Mouse (Mus musculus): ENCODE measurements around the gene Akap13. TPM values are rescaled to one million over a fixed set of nuclear protein-coding genes. Genes with fewer than 3 reads are reported as not detected.

Gene Akap13
- polyA plus RNA-seq, 1 experiment from 2014 or later = 32.3 TPM

GRCm38 (mm10) chr7:75428913-75429312 is 26.4 kb upstream of the Akap13 start:
- H3K4me2 ChIP-seq (replicated peaks) = no peak overlapping the region
- ATAC-seq (ENCODE audit: low FRiP score) = no peak
- no peaks in the 10 kb centered on the region for H3K9me3 ChIP-seq (replicated peaks)
- no peaks in the 10 kb centered on the region for H3K4me1 ChIP-seq
- H3K27ac ChIP-seq = no peak overlapping the region
- no peak overlapping the region for H3K9ac ChIP-seq
- 92% methylated on average over 4 of the region's 4 CpGs for WGBS
- no peaks in the 10 kb centered on the region for H3K27me3 ChIP-seq
- H3K36me3 ChIP-seq = no peaks in the 10 kb centered on the region
- H3K4me3 ChIP-seq = no peak overlapping the region

- no peak overlapping the region for H3K4me3 ChIP-seq
- no peaks in the 10 kb centered on the region for H3K9me3 ChIP-seq (replicated peaks)
- no peak overlapping the region for H3K27ac ChIP-seq
- H3K4me1 ChIP-seq = no peaks in the 10 kb centered on the region
- no peak overlapping the region for H3K4me2 ChIP-seq (replicated peaks)
- H3K36me3 ChIP-seq = no peaks in the 10 kb centered on the region
- ATAC-seq (ENCODE audit: low FRiP score) = no peak
- H3K27me3 ChIP-seq = no peaks in the 10 kb centered on the region
- WGBS = 75% methylated on average over 2 of the region's 2 CpGs
- H3K9ac ChIP-seq = no peak overlapping the region
Observed at GRCm38 (mm10) chr7:75430550-75430949, 24.8 kb upstream of the Akap13 start.

- ATAC-seq (ENCODE audit: low FRiP score) = no peak
- Histone ChIP-seq H3K27me3 (no peaks in the 10 kb centered on the region), H3K4me3 (no peak overlapping the region), H3K36me3 (no peaks in the 10 kb centered on the region), H3K4me2 (replicated peaks) (no peak overlapping the region), H3K4me1 (no peaks in the 10 kb centered on the region), H3K27ac (no peak overlapping the region), H3K9ac (no peak overlapping the region), H3K9me3 (replicated peaks) (no peaks in the 10 kb centered on the region)
- 35% methylated on average over 7 of the region's 7 CpGs for WGBS
Observed at GRCm38 (mm10) chr7:75431043-75431442, 24.3 kb upstream of the Akap13 start.

- Histone ChIP-seq H3K27ac (no peak overlapping the region), H3K9ac (no peak overlapping the region), H3K4me3 (no peak overlapping the region), H3K27me3 (no peaks in the 10 kb centered on the region), H3K36me3 (no peaks in the 10 kb centered on the region), H3K4me1 (peaks cover 4% of the 10 kb centered on the region; the same call in 1 of the 2 replicates), H3K9me3 (replicated peaks) (no peaks in the 10 kb centered on the region), H3K4me2 (replicated peaks) (no peak overlapping the region)
- WGBS = 77% methylated on average over 3 of the region's 3 CpGs
- no peak for ATAC-seq (ENCODE audit: low FRiP score)
Observed at GRCm38 (mm10) chr7:75432046-75432445, 23.3 kb upstream of the Akap13 start.

GRCm38 (mm10) chr7:75436413-75437174 is 18.7 kb upstream of the Akap13 start:
- Histone ChIP-seq H3K4me1 (peaks cover 4% of the 10 kb centered on the region; the same call in 1 of the 2 replicates), H3K9me3 (replicated peaks) (no peaks in the 10 kb centered on the region)

GRCm38 (mm10) chr7:75439570-75439969 is 15.8 kb upstream of the Akap13 start:
- H3K36me3 ChIP-seq = no peaks in the 10 kb centered on the region
- no peak overlapping the region for H3K27ac ChIP-seq
- no peaks in the 10 kb centered on the region for H3K9me3 ChIP-seq (replicated peaks)
- ATAC-seq (ENCODE audit: low FRiP score) = no peak
- no peak overlapping the region for H3K4me3 ChIP-seq
- 76% methylated on average over 4 of the region's 4 CpGs for WGBS
- no peak overlapping the region for H3K9ac ChIP-seq
- H3K4me2 ChIP-seq (replicated peaks) = no peak overlapping the region
- no peaks in the 10 kb centered on the region for H3K27me3 ChIP-seq
- H3K4me1 ChIP-seq = peaks cover 4% of the 10 kb centered on the region; the same call in 1 of the 2 replicates

More at GRCm38 (mm10) chr7:75436413-75437174, 18.7 kb upstream of the Akap13 start:
- 62% methylated on average over 8 of the region's 8 CpGs for WGBS
- H3K9ac ChIP-seq = no peak overlapping the region
- H3K27me3 ChIP-seq = no peaks in the 10 kb centered on the region
- no peak for ATAC-seq (ENCODE audit: low FRiP score)
- H3K36me3 ChIP-seq = no peaks in the 10 kb centered on the region
- no peak overlapping the region for H3K4me2 ChIP-seq (replicated peaks)
- H3K4me3 ChIP-seq = no peak overlapping the region
- no peak overlapping the region for H3K27ac ChIP-seq

GRCm38 (mm10) chr7:75440241-75440640 is 15.1 kb upstream of the Akap13 start:
- Histone ChIP-seq H3K27ac (no peak overlapping the region), H3K4me3 (no peak overlapping the region), H3K36me3 (no peaks in the 10 kb centered on the region), H3K9me3 (replicated peaks) (no peaks in the 10 kb centered on the region), H3K4me2 (replicated peaks) (no peak overlapping the region), H3K4me1 (peaks cover 4% of the 10 kb centered on the region; the same call in 1 of the 2 replicates), H3K9ac (no peak overlapping the region), H3K27me3 (no peaks in the 10 kb centered on the region)
- ATAC-seq (ENCODE audit: low FRiP score) = no peak
- 84% methylated on average over 2 of the region's 2 CpGs for WGBS

- Histone ChIP-seq H3K4me3 (no peak overlapping the region), H3K4me2 (replicated peaks) (no peak overlapping the region), H3K27ac (no peak overlapping the region), H3K27me3 (no peaks in the 10 kb centered on the region), H3K9ac (no peak overlapping the region), H3K4me1 (no peaks in the 10 kb centered on the region), H3K9me3 (replicated peaks) (no peaks in the 10 kb centered on the region), H3K36me3 (no peaks in the 10 kb centered on the region)
- ATAC-seq (ENCODE audit: low FRiP score) = no peak
- 69% methylated on average over 2 of the region's 2 CpGs for WGBS
Observed at GRCm38 (mm10) chr7:75441947-75442346, 13.4 kb upstream of the Akap13 start.

- Histone ChIP-seq H3K36me3 (no peaks in the 10 kb centered on the region), H3K9me3 (replicated peaks) (no peaks in the 10 kb centered on the region), H3K27ac (peak overlapping the region; percentile 97), H3K4me3 (peak overlapping the region; percentile 86), H3K9ac (peak overlapping the region; percentile 88), H3K4me2 (replicated peaks) (peak overlapping the region; percentile 69), H3K27me3 (no peaks in the 10 kb centered on the region), H3K4me1 (peaks cover 13% of the 10 kb centered on the region; the same call in 1 of the 2 replicates)
- 2% methylated on average over 25 of the region's 25 CpGs for WGBS
- no peak for ATAC-seq (ENCODE audit: low FRiP score)
Observed at GRCm38 (mm10) chr7:75456152-75456888, 986 bp downstream of the Akap13 start.

- H3K27ac ChIP-seq = no peak overlapping the region
- H3K36me3 ChIP-seq = no peaks in the 10 kb centered on the region
- no peak overlapping the region for H3K9ac ChIP-seq
- no peak overlapping the region for H3K4me3 ChIP-seq
- H3K27me3 ChIP-seq = no peaks in the 10 kb centered on the region
- peaks cover 13% of the 10 kb centered on the region; the same call in 1 of the 2 replicates for H3K4me1 ChIP-seq
- WGBS = 71% methylated on average over 1 of the region's 1 CpGs
- no peaks in the 10 kb centered on the region for H3K9me3 ChIP-seq (replicated peaks)
- no peak for ATAC-seq (ENCODE audit: low FRiP score)
- H3K4me2 ChIP-seq (replicated peaks) = no peak overlapping the region
Observed at GRCm38 (mm10) chr7:75460290-75460689, 5.0 kb downstream of the Akap13 start.

GRCm38 (mm10) chr7:75463579-75464162 is 8.3 kb downstream of the Akap13 start:
- no peaks in the 10 kb centered on the region for H3K9me3 ChIP-seq (replicated peaks)
- H3K4me2 ChIP-seq (replicated peaks) = no peak overlapping the region
- no peak overlapping the region for H3K4me3 ChIP-seq
- peaks cover 4% of the 10 kb centered on the region; the same call in 1 of the 2 replicates for H3K4me1 ChIP-seq
- H3K27ac ChIP-seq = no peak overlapping the region
- H3K36me3 ChIP-seq = no peaks in the 10 kb centered on the region
- H3K9ac ChIP-seq = no peak overlapping the region
- ATAC-seq (ENCODE audit: low FRiP score) = no peak
- H3K27me3 ChIP-seq = no peaks in the 10 kb centered on the region

- Histone ChIP-seq H3K4me1 (peaks cover 6% of the 10 kb centered on the region), H3K4me2 (replicated peaks) (no peak overlapping the region), H3K9me3 (replicated peaks) (no peaks in the 10 kb centered on the region), H3K36me3 (no peaks in the 10 kb centered on the region), H3K27me3 (no peaks in the 10 kb centered on the region), H3K4me3 (no peak overlapping the region), H3K9ac (no peak overlapping the region), H3K27ac (no peak overlapping the region)
- WGBS = 56% methylated on average over 7 of the region's 7 CpGs
- ATAC-seq (ENCODE audit: low FRiP score) = no peak
Observed at GRCm38 (mm10) chr7:75467791-75468190, 12.5 kb downstream of the Akap13 start.
